Mouse (Mus musculus) cerebellum, adult 18-20 months (tissue): ENCODE results near the gene Tmcc1.

Experiments
- DNase-seq, 2 experiments: peaks; one replicate each; pipeline ENCODE4 v3.0.0; 2021

Tmcc1 gene

GRCm38 (mm10) chr6:115968700-115969099 is 224.6 kb downstream of the Tmcc1 start:
- DNase-seq = no peak
